Mouse (Mus musculus): ENCODE results near the gene Mex3a. TPM values are rescaled to one million over a fixed set of nuclear protein-coding genes. Genes with fewer than 3 reads are reported as not detected.

The Mex3a gene
- 3.3 and 3.4 TPM in 2 replicates for polyA plus RNA-seq (2015; fragmentation: Nextera tagmentation; extraction: Ambion mirVana)

GRCm38 (mm10) chr3:88532299-88532674, at the start of gene Mex3a:
Gene Mex3a (plus strand): TSS chr3:88532395.
- H3K9ac ChIP-seq (ENCODE audit: low read length), result peak within 1 kb of the TSS; percentile 77
- DNase-seq (ENCODE audit: low spot score) (no peak), ATAC-seq (ENCODE audit: low FRiP score, low TSS enrichment) (no peak)
- no peaks in the 10 kb centered on the region for H3K27me3 ChIP-seq (ENCODE audit: control insufficient read depth, insufficient read depth, low read length)
- TF ChIP-seq EP300 (optimal IDR thresholded peaks at IDR 0.05) (no peak), CTCF (IDR thresholded peaks at IDR 0.05; ENCODE audit: low read depth) (no peak)
- no peaks in the 10 kb centered on the region for H3K36me3 ChIP-seq (ENCODE audit: control insufficient read depth, insufficient read depth, low read length)
- H3K4me3 ChIP-seq (ENCODE audit: low read depth, low read length), result peak within 1 kb of the TSS; percentile 77
- no peaks in the 10 kb centered on the region for H3K9me3 ChIP-seq (ENCODE audit: control insufficient read depth, low read length)
- 2% methylated on average over 22 of the region's 31 CpGs for WGBS
- H3K4me2 ChIP-seq (replicated peaks; ENCODE audit: low read depth), result peak within 1 kb of the TSS; percentile 92
- H3K27ac ChIP-seq (replicated peaks), result peak within 1 kb of the TSS; percentile 88
- peaks cover 13% of the 10 kb centered on the region; the same call in 1 of the 2 replicates for H3K4me1 ChIP-seq (replicated peaks; ENCODE audit: control insufficient read depth, insufficient read depth)

DNA sequence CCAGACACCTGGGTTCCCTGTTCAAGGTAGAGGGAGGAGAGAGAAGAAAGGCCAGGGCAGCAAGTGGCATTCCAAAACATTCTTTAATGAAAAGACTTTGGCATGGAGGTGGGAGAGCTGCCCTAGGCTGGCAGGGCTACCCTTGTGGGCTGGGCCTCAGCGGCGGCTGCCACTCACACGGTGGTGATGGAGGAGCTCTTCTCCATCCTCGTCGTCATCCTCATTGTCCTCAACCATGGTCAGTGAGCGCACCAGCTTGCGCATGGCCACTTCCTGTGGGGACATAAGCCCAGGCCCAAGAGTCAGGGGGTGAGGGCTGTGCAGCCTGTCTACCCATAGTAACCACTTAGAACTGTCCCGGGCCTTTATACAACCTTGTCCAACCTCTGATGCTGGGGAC, 49.1 kb upstream of the Mex3a start:
- ATAC-seq (ENCODE audit: low FRiP score, low TSS enrichment) (peak; percentile 10; the same call in 1 of the 2 replicates), DNase-seq (ENCODE audit: low spot score) (no peak)
- H3K27ac ChIP-seq (replicated peaks), result no peak overlapping the region
- H3K27me3 ChIP-seq (ENCODE audit: control insufficient read depth, insufficient read depth, low read length), result no peaks in the 10 kb centered on the region
- TF ChIP-seq EP300 (optimal IDR thresholded peaks at IDR 0.05) (no peak), CTCF (IDR thresholded peaks at IDR 0.05; ENCODE audit: low read depth) (no peak)
- no peaks in the 10 kb centered on the region for H3K9me3 ChIP-seq (ENCODE audit: control insufficient read depth, low read length)
- H3K9ac ChIP-seq (ENCODE audit: low read length), result no peak overlapping the region
- no peak overlapping the region for H3K4me2 ChIP-seq (replicated peaks; ENCODE audit: low read depth)
- WGBS, result 74% methylated on average over 8 of the region's 8 CpGs
- H3K36me3 ChIP-seq (ENCODE audit: control insufficient read depth, insufficient read depth, low read length), result peaks cover 51% of the 10 kb centered on the region
- H3K4me1 ChIP-seq (replicated peaks; ENCODE audit: control insufficient read depth, insufficient read depth), result no peaks in the 10 kb centered on the region
- no peak overlapping the region for H3K4me3 ChIP-seq (ENCODE audit: low read depth, low read length)

DNA sequence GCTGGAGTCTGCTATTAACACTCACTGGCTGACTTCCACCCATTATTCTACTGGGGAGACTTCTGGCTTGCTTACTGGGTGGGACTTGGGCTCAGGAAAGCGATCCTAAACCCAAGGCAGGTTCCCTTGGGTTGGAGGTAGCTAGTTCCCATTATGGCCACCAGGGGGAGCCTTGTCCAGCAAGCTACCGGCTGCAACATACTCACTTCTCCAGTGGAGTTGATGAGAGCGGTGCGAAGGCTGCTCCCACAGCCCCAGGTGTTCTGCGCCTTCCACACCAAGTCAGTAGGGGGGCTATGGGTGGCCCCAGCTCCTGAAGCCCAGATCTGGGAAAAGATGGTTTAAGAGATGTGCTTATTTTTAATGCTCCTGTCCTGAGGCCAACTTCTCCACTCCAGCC, 48.6 kb upstream of the Mex3a start:
- H3K9me3 ChIP-seq (ENCODE audit: control insufficient read depth, low read length), result no peaks in the 10 kb centered on the region
- H3K4me3 ChIP-seq (ENCODE audit: low read depth, low read length), result no peak overlapping the region
- DNase-seq (ENCODE audit: low spot score) (peak; percentile 79), ATAC-seq (ENCODE audit: low FRiP score, low TSS enrichment) (peak; percentile 45)
- H3K4me1 ChIP-seq (replicated peaks; ENCODE audit: control insufficient read depth, insufficient read depth), result 0 out of 2 replicates have a peak, but pooled peaks cover 1% of the 10 kb centered on the region
- no peaks in the 10 kb centered on the region for H3K27me3 ChIP-seq (ENCODE audit: control insufficient read depth, insufficient read depth, low read length)
- 17% methylated on average over 5 of the region's 5 CpGs for WGBS
- peaks cover 51% of the 10 kb centered on the region for H3K36me3 ChIP-seq (ENCODE audit: control insufficient read depth, insufficient read depth, low read length)
- H3K27ac ChIP-seq (replicated peaks), result no peak overlapping the region
- TF ChIP-seq EP300 (optimal IDR thresholded peaks at IDR 0.05) (no peak), CTCF (IDR thresholded peaks at IDR 0.05; ENCODE audit: low read depth) (peak; percentile 94)
- no peak overlapping the region for H3K9ac ChIP-seq (ENCODE audit: low read length)
- no peak overlapping the region for H3K4me2 ChIP-seq (replicated peaks; ENCODE audit: low read depth)

GRCm38 (mm10) chr3:88484597-88485316, 47.4 kb upstream of the Mex3a start:
- ATAC-seq (ENCODE audit: low FRiP score, low TSS enrichment), result no peak
- Histone ChIP-seq H3K27ac (replicated peaks) (no peak overlapping the region), H3K27me3 (ENCODE audit: control insufficient read depth, insufficient read depth, low read length) (no peaks in the 10 kb centered on the region), H3K9me3 (ENCODE audit: control insufficient read depth, low read length) (no peaks in the 10 kb centered on the region), H3K4me3 (ENCODE audit: low read depth, low read length) (no peak overlapping the region), H3K36me3 (ENCODE audit: control insufficient read depth, insufficient read depth, low read length) (peaks cover 51% of the 10 kb centered on the region), H3K4me1 (replicated peaks; ENCODE audit: control insufficient read depth, insufficient read depth) (peaks cover 9% of the 10 kb centered on the region), H3K4me2 (replicated peaks; ENCODE audit: low read depth) (no peak overlapping the region), H3K9ac (ENCODE audit: low read length) (no peak overlapping the region)
- DNase-seq (ENCODE audit: low spot score), result no peak
- 56% methylated on average over 38 of the region's 39 CpGs for WGBS
- TF ChIP-seq EP300 (optimal IDR thresholded peaks at IDR 0.05) (no peak), CTCF (IDR thresholded peaks at IDR 0.05; ENCODE audit: low read depth) (no peak)

GRCm38 (mm10) chr3:88486043-88486442, 46.2 kb upstream of the Mex3a start:
- 76% methylated on average over 5 of the region's 5 CpGs for WGBS
- H3K4me2 ChIP-seq (replicated peaks; ENCODE audit: low read depth), result no peak overlapping the region
- peaks cover 51% of the 10 kb centered on the region for H3K36me3 ChIP-seq (ENCODE audit: control insufficient read depth, insufficient read depth, low read length)
- no peak for DNase-seq (ENCODE audit: low spot score)
- ATAC-seq (ENCODE audit: low FRiP score, low TSS enrichment), result no peak
- TF ChIP-seq EP300 (optimal IDR thresholded peaks at IDR 0.05) (no peak), CTCF (IDR thresholded peaks at IDR 0.05; ENCODE audit: low read depth) (no peak)
- H3K9ac ChIP-seq (ENCODE audit: low read length), result no peak overlapping the region
- no peak overlapping the region for H3K4me3 ChIP-seq (ENCODE audit: low read depth, low read length)
- peaks cover 16% of the 10 kb centered on the region for H3K4me1 ChIP-seq (replicated peaks; ENCODE audit: control insufficient read depth, insufficient read depth)
- no peaks in the 10 kb centered on the region for H3K9me3 ChIP-seq (ENCODE audit: control insufficient read depth, low read length)
- H3K27ac ChIP-seq (replicated peaks), result no peak overlapping the region
- no peaks in the 10 kb centered on the region for H3K27me3 ChIP-seq (ENCODE audit: control insufficient read depth, insufficient read depth, low read length)

DNA sequence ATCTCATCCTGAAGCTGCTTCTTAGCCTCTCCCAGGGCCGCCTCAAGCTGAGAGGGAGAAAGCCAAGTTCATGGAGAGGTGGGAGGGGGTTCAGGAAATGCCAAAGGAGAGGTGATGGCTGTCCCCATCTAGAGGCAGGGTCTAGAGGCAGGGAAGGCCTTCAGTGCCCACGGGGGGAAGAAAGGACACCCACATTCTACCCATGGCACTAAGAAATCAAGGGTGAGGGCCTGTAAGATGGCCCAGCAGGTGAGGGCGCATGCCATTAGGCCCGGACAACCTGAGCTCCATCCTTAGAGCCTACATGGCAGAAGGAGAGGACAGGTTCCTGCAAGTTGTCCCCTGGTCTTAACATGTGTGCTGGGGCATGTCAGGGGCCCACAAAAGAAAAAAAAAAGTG, 45.3 kb upstream of the Mex3a start:
- Histone ChIP-seq H3K27ac (replicated peaks) (no peak overlapping the region), H3K36me3 (ENCODE audit: control insufficient read depth, insufficient read depth, low read length) (peaks cover 45% of the 10 kb centered on the region), H3K9me3 (ENCODE audit: control insufficient read depth, low read length) (no peaks in the 10 kb centered on the region), H3K4me3 (ENCODE audit: low read depth, low read length) (no peak overlapping the region), H3K4me1 (replicated peaks; ENCODE audit: control insufficient read depth, insufficient read depth) (peaks cover 19% of the 10 kb centered on the region), H3K27me3 (ENCODE audit: control insufficient read depth, insufficient read depth, low read length) (no peaks in the 10 kb centered on the region), H3K4me2 (replicated peaks; ENCODE audit: low read depth) (no peak overlapping the region), H3K9ac (ENCODE audit: low read length) (no peak overlapping the region)
- ATAC-seq (ENCODE audit: low FRiP score, low TSS enrichment) (no peak), DNase-seq (ENCODE audit: low spot score) (no peak)
- TF ChIP-seq CTCF (IDR thresholded peaks at IDR 0.05; ENCODE audit: low read depth) (no peak), EP300 (optimal IDR thresholded peaks at IDR 0.05) (no peak)
- WGBS, result 81% methylated on average over 4 of the region's 4 CpGs

All from stomach, postnatal 0 days (tissue).